Mouse (Mus musculus) CH12F3 (cell line): ENCODE data around the gene Tm9sf1.

ENCODE experiments used
- in situ Hi-C: fragments of 300-500 bp; cut with MboI; formaldehyde crosslinking; loops from 2 replicates; pipeline ENCODE4 v1.14.3; 2020; ENCODE audit warnings: low sequenced_read_pairs

Gene Tm9sf1

GRCm38 (mm10) chr14:55643060-55643907 lies at the start of gene Tm9sf1:
Gene Tm9sf1, minus strand, starts transcription at chr14:55643806.
- in situ Hi-C loops: no loop called here

- in situ Hi-C loops: loop anchor here (10.0 kb wide), 1 partner anchor 65 kb away; the partner anchor contains the start of gene Cideb
These were observed 45.8 kb upstream of the Tm9sf1 start for GRCm38 (mm10) chr14:55689433-55689832.

GRCm38 (mm10) chr14:55682118-55682493 lies 38.5 kb upstream of the Tm9sf1 start:
- in situ Hi-C loops: loop anchor here (10.0 kb wide), 1 partner anchor 73 kb away; the partner anchor contains the start of gene Cideb

GRCm38 (mm10) chr14:55681160-55682117 lies 37.8 kb upstream of the Tm9sf1 start, which contains the start of gene Tinf2:
Gene Tinf2, minus strand, starts transcription at chr14:55681820.
- in situ Hi-C loops: loop anchor here (10.0 kb wide), 1 partner anchor 73 kb away; the partner anchor contains the start of gene Cideb

GRCm38 (mm10) chr14:55677615-55678014 lies 34.0 kb upstream of the Tm9sf1 start:
- in situ Hi-C loops: no loop called here

GRCm38 (mm10) chr14:55672741-55673060 lies 29.1 kb upstream of the Tm9sf1 start:
- in situ Hi-C loops: no loop called here

GRCm38 (mm10) chr14:55671833-55672740 lies 28.5 kb upstream of the Tm9sf1 start, which contains the start of the genes Gmpr2 and Nedd8:
Gene Gmpr2, plus strand, starts transcription at chr14:55671941.
Gene Nedd8, minus strand, starts transcription at chr14:55672124.
- in situ Hi-C loops: no loop called here

GRCm38 (mm10) chr14:55671486-55671832 lies 27.9 kb upstream of the Tm9sf1 start:
- in situ Hi-C loops: no loop called here

GRCm38 (mm10) chr14:55660636-55661035 lies 17.0 kb upstream of the Tm9sf1 start:
- in situ Hi-C loops: no loop called here

GRCm38 (mm10) chr14:55659960-55660573 lies 16.5 kb upstream of the Tm9sf1 start, which contains the start of gene Mdp1:
Gene Mdp1, minus strand, starts transcription at chr14:55660508.
- in situ Hi-C loops: no loop called here

- in situ Hi-C loops: no loop called here
These were observed 14.4 kb upstream of the Tm9sf1 start for GRCm38 (mm10) chr14:55658011-55658410.

GRCm38 (mm10) chr14:55656935-55657334 lies 13.3 kb upstream of the Tm9sf1 start:
- in situ Hi-C loops: no loop called here

GRCm38 (mm10) chr14:55651528-55651927 lies 7.9 kb upstream of the Tm9sf1 start:
- in situ Hi-C loops: no loop called here

GRCm38 (mm10) chr14:55649884-55650283 lies 6.3 kb upstream of the Tm9sf1 start, which contains the start of gene Tssk4:
Gene Tssk4, plus strand, starts transcription at chr14:55650184.
- in situ Hi-C loops: no loop called here

- in situ Hi-C loops: no loop called here
These were observed 769 bp upstream of the Tm9sf1 start for GRCm38 (mm10) chr14:55644261-55644888.

GRCm38 (mm10) chr14:55642679-55643059 lies 937 bp downstream of the Tm9sf1 start:
- in situ Hi-C loops: no loop called here

- in situ Hi-C loops: no loop called here
These were observed 2.3 kb downstream of the Tm9sf1 start for GRCm38 (mm10) chr14:55641291-55641690.

- in situ Hi-C loops: no loop called here
These were observed 2.8 kb downstream of the Tm9sf1 start for GRCm38 (mm10) chr14:55640816-55641215.

- in situ Hi-C loops: no loop called here
These were observed 5.8 kb downstream of the Tm9sf1 start, which contains the start of gene Gm49378 for GRCm38 (mm10) chr14:55637795-55638194. Gene Gm49378, minus strand, starts transcription at chr14:55637895.
